Mouse (Mus musculus): ENCODE data around the gene Tcf3.

GRCm38 (mm10) chr10:80392687-80393086 lies 40.8 kb downstream of the Tcf3 start:
- TF ChIP-seq CTCF (IDR thresholded peaks at IDR 0.05) (no peak), POLR2A (IDR thresholded peaks at IDR 0.05; ENCODE audit: insufficient read depth, low read depth, low read length) (no peak), EP300 (IDR thresholded peaks at IDR 0.05; ENCODE audit: insufficient read depth, low read depth, low read length) (no peak)
